Mouse (Mus musculus): ENCODE data around the gene Srsf5. TPM values are rescaled to one million over a fixed set of nuclear protein-coding genes. Genes with fewer than 3 reads are reported as not detected.

Srsf5 gene
- total RNA-seq, 2 experiments from 2014 or later, result 68.5 to 119 TPM

DNA sequence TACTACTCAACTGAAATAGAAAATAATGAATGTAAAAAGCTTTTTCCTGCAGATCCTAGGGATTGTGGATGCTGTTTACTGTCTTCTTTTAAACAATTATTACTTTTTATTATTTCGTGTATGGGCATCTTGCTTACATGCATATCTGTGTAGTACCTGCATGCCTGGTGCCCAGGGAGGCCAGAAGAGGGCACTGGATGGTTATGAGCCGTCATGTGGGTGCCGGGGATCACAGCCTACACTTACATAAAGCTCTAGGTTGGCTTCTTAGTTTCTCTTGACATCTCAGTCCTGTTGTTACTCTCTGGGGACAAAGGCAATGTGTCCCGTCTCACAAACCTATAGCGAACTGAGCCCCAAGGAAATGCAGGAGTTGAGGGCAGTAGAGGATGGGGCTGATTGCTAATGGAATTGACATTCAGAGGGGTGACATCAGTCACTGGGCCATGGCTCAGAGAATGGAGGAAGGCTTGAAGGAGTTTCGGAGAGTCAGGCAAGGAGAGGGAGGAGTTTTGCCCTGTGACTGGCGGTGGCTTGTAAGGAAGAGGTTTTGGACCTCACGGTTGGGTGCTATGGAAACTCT lies 47.3 kb downstream of the Srsf5 start:
- no peak for DNase-seq
- intact Hi-C loops (cut with DNase I), result no loop called here

DNA sequence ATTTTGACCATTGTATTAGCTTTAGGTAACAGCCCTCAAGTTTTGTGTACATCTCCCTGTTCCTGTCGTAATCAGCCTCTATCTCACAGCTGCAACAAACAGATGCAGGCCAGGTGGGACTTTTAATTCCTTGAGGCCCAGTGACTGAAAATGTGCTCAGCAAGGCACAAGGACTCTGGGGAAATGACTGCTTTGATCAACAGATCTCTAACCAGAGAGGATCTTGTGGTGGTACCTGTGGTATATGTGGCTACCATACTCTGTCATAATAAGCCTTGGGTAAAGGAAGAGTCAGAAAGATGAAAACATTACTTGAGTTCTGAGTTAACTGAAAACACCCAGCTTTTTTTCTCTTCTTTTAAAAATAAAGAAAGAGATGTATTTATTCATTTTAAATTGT lies 48.5 kb downstream of the Srsf5 start:
- no peak for DNase-seq
- intact Hi-C loops (cut with DNase I), result no loop called here

DNA sequence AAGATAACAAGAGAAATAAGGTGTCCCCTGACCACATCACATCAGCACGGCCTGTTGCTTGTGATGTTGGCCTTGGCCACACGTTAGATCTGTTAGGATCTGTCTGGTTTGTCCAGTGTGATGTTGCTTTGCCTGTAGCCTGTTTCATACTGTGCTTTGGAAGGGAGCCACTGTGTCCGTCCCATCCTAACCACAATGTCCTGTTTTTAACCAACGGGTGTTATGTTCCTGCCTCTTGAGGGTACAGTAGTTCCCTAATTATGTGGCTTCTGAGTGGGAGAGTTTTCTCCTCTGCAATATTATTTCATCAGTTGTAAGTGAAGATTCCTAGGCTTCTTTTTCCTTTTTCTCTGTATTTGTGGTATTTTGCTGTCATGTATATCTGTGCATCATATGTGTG lies 50.0 kb downstream of the Srsf5 start:
- intact Hi-C loops (cut with DNase I), result no loop called here
- no peak for DNase-seq

DNA sequence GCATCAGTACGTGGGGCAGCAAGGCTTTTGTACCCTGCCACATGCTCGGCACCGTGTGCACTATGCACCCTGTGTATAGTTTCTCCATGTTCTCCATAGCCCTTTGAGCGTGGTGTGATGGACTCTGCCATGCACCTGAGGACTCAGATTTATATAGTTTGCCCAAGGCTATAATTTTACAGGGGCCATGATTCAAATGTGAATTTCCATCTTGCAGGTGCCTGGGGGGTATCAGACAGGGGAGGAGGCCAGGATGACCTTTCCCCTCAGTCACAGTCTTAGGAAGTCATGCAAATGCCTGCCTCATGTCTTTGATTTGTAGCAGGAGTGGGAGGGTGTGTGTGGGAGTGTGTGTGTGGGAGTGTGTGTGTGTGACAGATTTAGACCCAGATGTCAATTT lies 52.3 kb downstream of the Srsf5 start:
- intact Hi-C loops (cut with DNase I), result no loop called here
- no peak for DNase-seq

DNA sequence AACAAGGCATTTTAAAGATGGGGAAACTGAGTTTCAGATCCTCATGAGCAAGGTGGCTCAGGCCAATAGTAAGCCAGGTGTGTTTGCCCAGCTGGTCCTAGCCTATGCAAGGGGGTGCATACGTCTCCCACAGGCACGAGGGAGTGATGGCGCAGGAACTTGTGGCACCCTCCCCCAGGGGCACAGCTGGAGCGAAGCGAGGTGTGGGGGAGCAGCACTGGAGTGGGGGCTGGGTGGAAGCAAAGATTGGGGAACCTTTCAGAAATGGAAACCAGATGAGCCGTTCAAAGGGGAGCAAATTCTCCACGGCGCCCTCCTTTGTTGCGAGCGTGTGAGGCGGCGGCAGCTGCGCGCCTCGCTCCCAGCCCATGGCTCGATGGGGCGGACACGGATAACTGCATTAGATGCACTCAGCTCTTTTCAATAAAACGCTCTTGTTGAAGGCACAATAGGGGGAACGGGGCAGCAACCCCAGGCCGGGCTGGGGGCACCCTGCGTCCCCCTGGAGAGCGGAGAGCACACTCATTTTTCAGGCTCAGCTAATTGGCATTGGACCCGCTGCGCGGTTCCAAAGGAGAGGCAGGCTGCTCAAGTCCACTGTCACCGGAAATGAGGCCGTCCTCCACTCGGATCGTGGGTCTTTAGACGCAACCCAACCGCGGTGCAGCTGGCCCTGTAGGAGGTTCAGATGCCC lies 53.4 kb downstream of the Srsf5 start:
- DNase-seq, result no peak
- intact Hi-C loops (cut with DNase I), result no loop called here

Other genes starting within 250 kb of the Srsf5 start
- gene Ccdc177, start 184.8 kb upstream of the Srsf5 start, total RNA-seq (2021), result not detected
- 10 to 100 TPM; 29.6 to 30.3 TPM for gene Susd6, start 155.0 kb upstream of the Srsf5 start, total RNA-seq (2021)
- not detected for gene Slc10a1, start 23.2 kb downstream of the Srsf5 start, total RNA-seq (2021)
- 1 to 10 TPM in 1 of 2 experiments, under 1 TPM in 1; 0.76 to 1.1 TPM for gene Smoc1, start 81.3 kb downstream of the Srsf5 start, total RNA-seq (2021)